Mouse (Mus musculus) liver, embryonic 16.5 days (tissue): ENCODE data around the gene Dst. TPM values are rescaled to one million over a fixed set of nuclear protein-coding genes. Genes with fewer than 3 reads are reported as not detected.
A peak's percentile ranks its signal among the peaks of the same experiment; 100 is the strongest.

Experiments used
- ATAC-seq: fragments of 200-750 bp; cut with Nextera tagmentation; 2 replicates; pipeline ENCODE4 v1.8.0; 2017; ENCODE audit warnings: low read depth, mild to moderate bottlenecking, moderate number of reproducible peaks, moderate library complexity
- H3K27ac ChIP-seq: fragments of 300-500 bp; sonication (generic); 2 replicates; pipeline ENCODE4 v1.5.1; 2014; ENCODE audit warnings: mild to moderate bottlenecking, low read length
- H3K27me3 ChIP-seq: fragments of 300-500 bp; sonication (generic); 2 replicates; pipeline ENCODE4 v1.6.1; 2014; ENCODE audit warnings: low read depth, low read length, mixed read lengths; ENCODE audit not compliant: control insufficient read depth, insufficient read depth
- H3K36me3 ChIP-seq: fragments of 300-500 bp; sonication (generic); 2 replicates; pipeline ENCODE4 v1.6.1; 2014; ENCODE audit warnings: mild to moderate bottlenecking; ENCODE audit not compliant: control insufficient read depth, insufficient read depth
- H3K4me1 ChIP-seq: fragments of 300-500 bp; sonication (generic); 2 replicates; pipeline ENCODE4 v1.6.1; 2014; ENCODE audit warnings: low read depth, low read length, mixed read lengths; ENCODE audit not compliant: control insufficient read depth
- H3K4me2 ChIP-seq: fragments of 300-500 bp; sonication (generic); 2 replicates; pipeline ENCODE4 v1.6.1; 2014; ENCODE audit warnings: low read depth, low read length, mixed read lengths
- H3K4me3 ChIP-seq: fragments of 300-500 bp; sonication (generic); 2 replicates; pipeline ENCODE4 v1.5.1; 2014; ENCODE audit warnings: low read depth, mild to moderate bottlenecking, low read length
- H3K9ac ChIP-seq: fragments of 300-500 bp; sonication (generic); 2 replicates; pipeline ENCODE4 v1.6.1; 2014; ENCODE audit warnings: low read depth, low read length
- H3K9me3 ChIP-seq: fragments of 300-500 bp; sonication (generic); replicated peaks from 2 replicates; pipeline ENCODE4 v1.6.1; 2016; ENCODE audit warnings: low read length; ENCODE audit not compliant: control insufficient read depth
- WGBS: fragments of 180-500 bp; shearing (Covaris S2); extraction: QIAGEN DNeasy Blood & Tissue Kit; methylation state at CpG from one replicate; pipeline ENCODE4 v1.1.7; 2014; ENCODE audit not compliant: insufficient replicate concordance; 5-methylcytosine and 5-hydroxymethylcytosine counted together
- polyA plus RNA-seq: library from polyadenylated mRNA; unstranded; fragments of >200 nt; fragmentation: Nextera tagmentation; extraction: Ambion mirVana; gene quantifications from 2 replicates; pipeline ENCODE4 v1.2.1, GENCODE M21; 2015

Dst gene
- polyA plus RNA-seq, 1 experiment from 2014 or later, result 8.0 TPM

DNA sequence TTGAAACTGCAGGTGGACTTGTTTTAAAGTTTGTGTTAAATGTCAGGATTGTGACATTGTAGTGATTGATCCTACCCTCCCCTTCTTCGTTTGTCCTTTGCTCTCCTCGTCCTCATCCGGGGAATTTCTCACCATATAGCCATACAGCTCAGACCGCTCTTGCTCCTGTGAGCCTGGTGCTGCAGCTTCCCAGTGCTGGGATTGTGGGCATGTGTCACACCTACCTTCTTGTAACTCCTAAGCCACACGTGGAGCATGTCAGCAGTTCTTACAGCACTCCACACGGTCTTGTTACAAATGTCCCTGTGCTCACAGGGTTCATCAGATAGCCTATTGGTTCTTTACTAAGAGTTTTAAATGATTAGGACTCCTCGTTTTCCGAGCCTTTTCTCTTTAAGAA, 196.8 kb downstream of the Dst start:
- no peaks in the 10 kb centered on the region for H3K4me1 ChIP-seq
- no peaks in the 10 kb centered on the region for H3K27me3 ChIP-seq
- H3K27ac ChIP-seq, result peak overlapping the region; percentile 12; the same call in 1 of the 2 replicates
- no peak overlapping the region for H3K4me3 ChIP-seq
- no peak overlapping the region for H3K4me2 ChIP-seq
- H3K36me3 ChIP-seq, result no peaks in the 10 kb centered on the region
- no peak overlapping the region for H3K9ac ChIP-seq
- 29% methylated on average over 8 of the region's 8 CpGs for WGBS
- 0 out of 2 replicates have a peak, but pooled peaks have one; percentile 11 for ATAC-seq
- H3K9me3 ChIP-seq, result no peaks in the 10 kb centered on the region

DNA sequence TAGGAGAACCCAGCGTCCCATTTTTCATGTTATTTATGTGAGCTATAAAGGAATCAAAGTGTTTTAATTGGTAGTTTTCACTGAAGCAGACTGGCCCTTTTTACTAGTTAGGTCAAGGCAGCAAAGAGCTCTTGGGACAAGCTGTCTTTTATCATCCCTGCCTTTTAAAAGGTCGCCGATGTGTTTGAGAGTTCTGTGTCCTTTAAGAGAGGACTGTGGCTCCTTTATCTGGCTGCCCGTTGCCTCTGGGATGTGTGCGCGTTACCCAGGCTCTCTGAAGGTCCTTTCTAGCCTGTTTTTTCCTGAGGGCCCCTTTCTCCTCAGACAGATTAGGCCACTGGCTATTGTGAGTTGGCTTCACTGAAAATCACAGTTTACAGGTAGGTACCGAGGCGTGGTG, 198.6 kb downstream of the Dst start:
- no peaks in the 10 kb centered on the region for H3K4me1 ChIP-seq
- 39% methylated on average over 8 of the region's 8 CpGs for WGBS
- no peaks in the 10 kb centered on the region for H3K27me3 ChIP-seq
- H3K4me3 ChIP-seq, result no peak overlapping the region
- no peak overlapping the region for H3K9ac ChIP-seq
- no peak overlapping the region for H3K4me2 ChIP-seq
- H3K36me3 ChIP-seq, result no peaks in the 10 kb centered on the region
- no peak for ATAC-seq
- H3K27ac ChIP-seq, result no peak overlapping the region
- no peaks in the 10 kb centered on the region for H3K9me3 ChIP-seq

DNA sequence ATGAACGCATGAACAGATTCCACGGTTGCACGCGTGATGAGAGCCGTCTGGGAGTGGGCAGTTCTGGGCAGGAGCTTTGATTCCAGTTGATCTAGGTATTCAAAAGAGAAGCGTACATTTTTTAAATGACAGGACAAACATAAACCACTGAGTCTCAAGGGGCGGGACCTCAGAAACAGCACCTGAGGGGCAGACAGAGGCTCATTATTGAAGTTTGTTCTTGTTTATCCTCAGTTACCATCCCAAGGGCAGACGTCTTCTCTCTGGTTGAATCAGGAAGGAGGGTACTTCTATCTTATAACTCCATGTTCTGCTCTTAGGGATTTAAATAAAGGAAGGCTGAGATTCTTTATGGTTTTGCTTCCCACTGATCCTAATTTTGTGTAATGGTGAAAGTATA, 199.1 kb downstream of the Dst start:
- H3K4me3 ChIP-seq, result no peak overlapping the region
- WGBS, result 65% methylated on average over 8 of the region's 8 CpGs
- H3K36me3 ChIP-seq, result no peaks in the 10 kb centered on the region
- no peaks in the 10 kb centered on the region for H3K9me3 ChIP-seq
- H3K9ac ChIP-seq, result no peak overlapping the region
- H3K4me2 ChIP-seq, result no peak overlapping the region
- H3K27ac ChIP-seq, result no peak overlapping the region
- no peaks in the 10 kb centered on the region for H3K4me1 ChIP-seq
- no peak for ATAC-seq
- H3K27me3 ChIP-seq, result no peaks in the 10 kb centered on the region

DNA sequence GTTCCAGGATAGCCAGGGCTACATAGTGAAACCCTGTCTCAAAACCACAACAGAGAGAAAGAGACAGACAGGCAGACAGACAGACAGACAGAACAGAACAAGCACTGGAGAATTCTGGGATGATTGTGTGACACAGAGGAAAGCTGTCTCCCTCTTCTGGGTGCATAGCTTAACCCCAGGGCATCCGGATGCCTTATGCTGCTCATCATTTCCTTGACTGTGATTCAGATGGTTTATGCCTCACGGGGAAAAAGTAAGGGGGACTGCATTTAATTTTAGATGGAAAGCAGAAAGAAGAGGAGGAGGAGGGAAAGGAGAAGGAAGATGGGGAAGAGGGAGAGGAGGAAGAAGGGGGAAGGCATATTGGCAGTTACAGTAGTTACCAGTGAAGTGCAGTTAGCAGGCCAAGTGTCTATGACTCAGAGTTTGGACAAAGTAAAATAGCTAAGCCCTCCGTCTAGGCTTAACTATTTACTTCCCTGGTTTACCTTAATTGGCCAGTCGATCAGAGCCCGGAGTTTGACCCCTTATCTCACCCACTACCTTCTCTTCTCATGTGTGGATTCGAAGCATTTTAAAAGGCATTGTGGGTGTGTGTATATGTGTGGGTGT, 201.7 kb downstream of the Dst start:
- no peaks in the 10 kb centered on the region for H3K4me1 ChIP-seq
- no peak overlapping the region for H3K27ac ChIP-seq
- no peaks in the 10 kb centered on the region for H3K36me3 ChIP-seq
- H3K9ac ChIP-seq, result no peak overlapping the region
- no peaks in the 10 kb centered on the region for H3K9me3 ChIP-seq
- no peak overlapping the region for H3K4me2 ChIP-seq
- H3K4me3 ChIP-seq, result no peak overlapping the region
- H3K27me3 ChIP-seq, result no peaks in the 10 kb centered on the region
- 39% methylated on average over 6 of the region's 6 CpGs for WGBS
- no peak for ATAC-seq

DNA sequence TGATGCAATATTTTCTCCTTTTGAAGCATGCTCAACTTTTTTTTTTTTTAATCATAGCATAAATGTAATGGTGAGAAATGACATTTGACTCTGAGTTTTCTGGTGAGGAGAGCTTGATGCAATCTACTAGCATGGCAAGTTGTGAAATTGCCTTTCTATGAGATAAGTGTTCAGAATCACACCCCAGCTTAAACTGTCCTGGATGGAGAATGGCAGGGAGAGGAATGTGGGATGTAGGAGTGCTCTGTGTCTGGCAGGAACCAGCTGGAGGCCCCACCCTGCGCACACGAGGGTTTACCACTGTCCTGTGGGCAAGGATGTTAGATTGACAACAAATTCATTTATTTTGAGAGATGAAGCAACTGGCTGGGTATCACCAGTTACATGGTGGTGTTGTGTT, 202.8 kb downstream of the Dst start:
- 52% methylated on average over 2 of the region's 2 CpGs for WGBS
- no peak overlapping the region for H3K4me3 ChIP-seq
- H3K36me3 ChIP-seq, result no peaks in the 10 kb centered on the region
- H3K27ac ChIP-seq, result no peak overlapping the region
- H3K4me2 ChIP-seq, result no peak overlapping the region
- H3K27me3 ChIP-seq, result no peaks in the 10 kb centered on the region
- ATAC-seq, result no peak
- H3K9me3 ChIP-seq, result no peaks in the 10 kb centered on the region
- no peak overlapping the region for H3K9ac ChIP-seq
- H3K4me1 ChIP-seq, result no peaks in the 10 kb centered on the region

DNA sequence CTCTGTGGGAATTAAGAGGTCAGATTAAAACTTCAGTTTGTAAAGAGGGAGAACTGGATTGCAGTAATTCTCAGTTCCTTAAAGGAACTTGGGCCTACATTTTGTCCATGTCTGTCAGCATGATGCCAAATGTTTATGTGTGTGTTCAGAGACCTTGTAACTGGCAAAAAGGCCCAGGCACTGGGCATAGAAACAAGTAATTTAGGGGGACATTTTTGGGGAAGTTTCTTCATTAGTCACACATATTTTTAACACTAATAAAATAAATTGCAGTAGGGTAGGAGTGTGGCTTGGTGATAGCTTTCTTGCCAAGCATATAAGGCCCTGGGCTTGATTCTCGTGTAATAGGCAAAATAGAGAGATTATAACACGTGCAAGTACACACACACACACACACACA, 203.9 kb downstream of the Dst start:
- Histone ChIP-seq H3K36me3 (no peaks in the 10 kb centered on the region), H3K9me3 (no peaks in the 10 kb centered on the region), H3K9ac (no peak overlapping the region), H3K4me3 (no peak overlapping the region), H3K27me3 (no peaks in the 10 kb centered on the region), H3K4me2 (no peak overlapping the region), H3K27ac (no peak overlapping the region), H3K4me1 (no peaks in the 10 kb centered on the region)
- 43% methylated on average over 2 of the region's 2 CpGs for WGBS
- no peak for ATAC-seq

DNA sequence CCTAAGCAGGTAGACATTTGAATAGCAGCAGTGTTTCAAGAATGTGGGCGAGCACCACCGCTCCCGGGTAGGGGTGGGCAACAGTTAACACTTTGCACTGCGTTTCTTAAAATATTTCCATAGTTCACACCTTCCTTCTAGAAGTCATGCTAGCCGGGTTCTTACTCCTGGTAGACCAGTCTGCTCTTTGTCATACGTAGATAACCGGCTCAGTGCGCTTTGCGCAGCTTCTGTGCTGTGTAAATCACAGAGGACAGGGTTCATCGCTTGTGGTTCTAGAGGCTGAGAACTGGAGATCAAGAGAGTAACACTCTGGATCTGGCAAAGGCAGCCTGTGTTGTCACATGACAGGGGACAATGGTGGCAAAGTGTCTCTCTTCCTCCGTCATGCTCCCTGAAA, 208.4 kb downstream of the Dst start:
- H3K4me2 ChIP-seq, result no peak overlapping the region
- peak; percentile 60 for ATAC-seq
- H3K4me1 ChIP-seq, result no peaks in the 10 kb centered on the region; the same call in 1 of the 2 replicates
- H3K27me3 ChIP-seq, result no peaks in the 10 kb centered on the region
- H3K9ac ChIP-seq, result no peak overlapping the region
- no peak overlapping the region for H3K4me3 ChIP-seq
- H3K27ac ChIP-seq, result no peak overlapping the region
- H3K36me3 ChIP-seq, result no peaks in the 10 kb centered on the region
- no peaks in the 10 kb centered on the region for H3K9me3 ChIP-seq
- 59% methylated on average over 11 of the region's 11 CpGs for WGBS

DNA sequence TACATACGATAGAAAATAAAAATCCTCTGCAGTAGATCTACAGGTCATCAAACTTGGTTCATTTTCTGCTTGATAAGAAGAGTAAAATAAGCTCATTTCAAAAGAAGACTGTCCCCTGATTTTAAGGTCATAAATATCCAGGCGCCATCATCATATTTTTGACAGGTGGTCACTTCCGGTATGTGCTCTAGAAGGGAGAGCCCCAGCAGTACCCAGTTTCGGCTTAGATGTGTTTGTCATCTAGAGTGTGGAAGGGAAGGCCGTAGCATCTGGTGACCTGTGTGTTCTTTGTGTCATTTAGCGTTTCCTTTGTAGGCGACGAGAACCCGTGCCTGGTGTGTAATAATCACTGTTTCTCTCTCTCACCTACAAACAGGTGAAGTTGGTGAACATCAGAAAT, 209.0 kb downstream of the Dst start:
- ATAC-seq, result no peak
- Histone ChIP-seq H3K36me3 (no peaks in the 10 kb centered on the region), H3K27me3 (no peaks in the 10 kb centered on the region), H3K4me2 (no peak overlapping the region), H3K4me1 (no peaks in the 10 kb centered on the region; the same call in 1 of the 2 replicates), H3K9me3 (no peaks in the 10 kb centered on the region), H3K9ac (no peak overlapping the region), H3K27ac (no peak overlapping the region), H3K4me3 (no peak overlapping the region)
- 70% methylated on average over 9 of the region's 9 CpGs for WGBS

DNA sequence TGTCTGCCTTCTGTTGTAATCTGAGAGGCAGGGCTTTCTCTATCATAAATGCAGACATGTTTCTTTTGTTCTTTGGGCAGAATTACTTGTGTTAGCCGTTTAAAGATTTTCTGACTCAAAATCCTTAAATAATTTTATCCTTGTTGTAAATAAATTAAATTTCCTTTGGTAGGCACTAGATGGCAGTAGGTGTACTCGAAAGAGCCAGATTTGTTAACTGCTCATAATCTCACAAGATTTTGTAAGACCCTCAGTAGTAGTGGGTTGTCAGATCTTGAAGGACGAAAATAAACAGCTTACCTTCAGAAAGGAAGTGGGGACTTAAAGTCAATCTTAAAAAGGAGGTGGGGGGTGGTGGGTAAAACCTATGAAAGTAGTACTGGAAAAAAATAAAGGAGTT, 209.7 kb downstream of the Dst start:
- Histone ChIP-seq H3K27me3 (no peaks in the 10 kb centered on the region), H3K4me2 (no peak overlapping the region)
- WGBS, result 17% methylated on average over 3 of the region's 3 CpGs

More for the DNA sequence above, 209.7 kb downstream of the Dst start:
- H3K4me3 ChIP-seq, result no peak overlapping the region
- H3K9ac ChIP-seq, result no peak overlapping the region
- H3K9me3 ChIP-seq, result no peaks in the 10 kb centered on the region
- H3K4me1 ChIP-seq, result no peaks in the 10 kb centered on the region; the same call in 1 of the 2 replicates
- no peak for ATAC-seq
- no peak overlapping the region for H3K27ac ChIP-seq
- H3K36me3 ChIP-seq, result no peaks in the 10 kb centered on the region
